Mouse (Mus musculus) spleen, adult 12 weeks (tissue): ENCODE data around the gene Marco.

Experiments
- DNase-seq: peaks from one replicate; pipeline ENCODE4 v3.0.0; 2022; ENCODE audit warnings: low spot score

Gene Marco

DNA sequence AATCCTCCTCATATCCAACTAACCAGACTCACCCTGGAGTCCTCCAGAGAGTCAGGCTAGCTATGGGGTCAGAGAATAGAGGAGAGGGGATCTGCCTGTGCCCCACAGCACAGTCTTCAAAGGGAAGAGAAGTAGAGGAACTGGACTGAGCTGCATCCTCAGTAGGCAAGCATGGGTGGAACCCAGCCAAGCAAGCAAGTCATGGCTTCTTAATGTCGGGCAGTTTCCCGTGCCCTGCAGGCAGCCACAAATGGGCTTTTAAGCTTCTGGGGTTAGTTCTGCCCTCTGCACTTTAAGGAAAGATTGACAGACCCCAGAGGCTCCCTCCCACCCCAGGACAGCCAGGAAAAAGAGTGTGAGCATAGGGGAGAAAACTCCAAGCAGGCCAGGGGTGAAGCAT lies 63.2 kb downstream of the Marco start:
- DNase-seq, result no peak

- DNase-seq, result no peak
Observed at GRCm38 (mm10) chr1:120435591-120435990, 69.2 kb downstream of the Marco start.

DNA sequence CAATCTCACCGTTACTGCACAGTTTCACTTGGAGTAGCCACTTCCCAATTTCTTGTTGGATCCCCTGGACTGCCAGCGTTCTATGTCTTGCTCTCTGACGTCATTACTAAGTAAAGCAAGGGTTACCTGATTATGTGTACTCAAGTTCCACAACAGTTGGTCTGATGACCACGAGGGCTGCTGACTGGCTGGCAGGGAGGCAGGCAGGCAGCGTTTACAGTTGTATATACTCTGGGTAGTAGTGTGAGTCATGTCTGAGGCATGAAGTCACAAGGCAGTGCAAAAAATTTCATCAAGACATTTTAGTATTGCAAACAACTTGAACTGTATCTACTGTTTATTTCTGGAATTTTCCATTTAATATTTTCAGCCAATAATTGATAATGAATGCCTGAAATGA lies 74.7 kb downstream of the Marco start:
- no peak for DNase-seq

- no peak for DNase-seq
Observed at GRCm38 (mm10) chr1:120425587-120425986, 79.2 kb downstream of the Marco start.
